Mouse (Mus musculus): ENCODE results near the gene Rilpl1. TPM values are rescaled to one million over a fixed set of nuclear protein-coding genes. Genes with fewer than 3 reads are reported as not detected.
A peak's percentile ranks its signal among the peaks of the same experiment; 100 is the strongest.
"Not testable (repeated sequence)": the region's sequence is repeated elsewhere in the genome, so short reads cannot be mapped to it uniquely, and the experiment has no call there.

Gene Rilpl1
- polyA plus RNA-seq, 1 experiment from 2014 or later = 28.3 TPM

DNA sequence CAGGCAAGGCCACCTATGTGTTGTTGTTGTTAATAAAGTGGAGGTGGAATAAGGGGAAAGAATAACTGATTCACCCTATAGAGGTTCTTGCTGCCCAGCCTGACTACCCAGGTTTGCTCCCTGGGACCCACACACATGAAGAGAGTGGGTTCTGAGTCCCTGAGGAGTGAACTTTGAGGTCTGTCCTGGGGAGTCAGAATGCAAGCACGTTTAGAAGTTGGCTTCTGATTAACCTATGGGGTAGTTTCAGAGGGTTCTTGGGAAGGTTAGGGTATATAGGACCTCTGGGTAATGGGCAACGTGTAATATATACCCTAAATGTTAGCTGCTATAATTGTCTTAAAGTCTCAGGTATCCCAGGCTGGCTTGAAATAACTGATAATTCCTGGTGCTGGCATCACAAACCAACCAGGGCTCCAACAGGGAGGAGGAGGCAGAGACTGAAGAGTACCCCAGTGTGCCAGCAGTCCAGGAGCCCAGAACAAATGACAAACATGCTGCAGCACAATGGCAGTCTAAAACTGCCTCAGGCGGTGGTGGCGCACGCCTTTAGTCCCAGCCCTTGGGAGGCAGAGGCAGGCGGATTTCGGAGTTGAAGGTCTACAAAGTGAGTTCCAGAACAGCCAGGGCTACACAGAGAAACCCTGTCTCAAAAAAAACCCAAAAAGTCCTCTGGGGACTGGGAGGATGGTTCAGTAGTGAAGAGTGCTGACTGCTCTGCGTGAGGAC lies 68.7 kb downstream of the Rilpl1 start:
- Histone ChIP-seq H3K4me1 (ENCODE audit: control insufficient read depth in 2 of 2, insufficient read depth in 2 of 2, low read length in 2 of 2) (no peaks in the 10 kb centered on the region), H3K36me3 (ENCODE audit: control insufficient read depth, insufficient read depth, low read length) (peaks cover 69% of the 10 kb centered on the region), H3K9me3 (ENCODE audit: control insufficient read depth, low read length) (no peaks in the 10 kb centered on the region), H3K27me3 (ENCODE audit: control insufficient read depth, insufficient read depth, low read length) (no peaks in the 10 kb centered on the region), H3K4me2 (ENCODE audit: low read length) (no peak overlapping the region), H3K27ac (replicated peaks in 1 of 2; ENCODE audit: control insufficient read depth in 1 of 2, insufficient read depth in 1 of 2, low read depth in 2 of 2, low read length in 2 of 2) (no peak overlapping the region), H3K9ac (ENCODE audit: low read length) (no peak overlapping the region), H3K4me3 (ENCODE audit: control insufficient read depth in 1 of 2, insufficient read depth in 1 of 2, low read depth in 1 of 2, low read length in 2 of 2) (no peak overlapping the region)
- 84% methylated on average over 8 of the region's 8 CpGs for WGBS
- ATAC-seq (ENCODE audit: insufficient number of reproducible peaks, insufficient read depth, low FRiP score, low read depth) = no peak

DNA sequence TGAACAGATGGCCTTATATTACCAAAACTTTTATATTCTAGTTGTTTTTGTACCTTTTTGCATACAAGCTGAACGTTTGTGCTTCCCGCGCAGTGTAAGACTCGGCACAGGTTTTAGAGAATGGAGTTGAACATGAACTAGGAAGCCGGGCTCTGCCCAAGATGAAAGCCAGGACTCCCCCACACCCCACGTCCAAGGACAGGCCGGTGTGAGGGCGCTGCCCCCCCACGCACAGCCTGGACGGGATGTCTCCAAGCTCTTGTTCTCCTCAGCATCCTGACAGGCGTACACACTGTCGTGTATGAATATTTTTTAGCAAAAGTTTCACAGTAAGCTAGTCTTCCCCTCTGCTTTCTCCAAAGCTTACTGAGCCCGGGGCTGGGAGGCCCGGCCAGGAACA lies 70.3 kb downstream of the Rilpl1 start:
- H3K4me3 ChIP-seq (ENCODE audit: control insufficient read depth in 1 of 2, insufficient read depth in 1 of 2, low read depth in 1 of 2, low read length in 2 of 2); H3K4me2 ChIP-seq (ENCODE audit: low read length); H3K9me3 ChIP-seq (ENCODE audit: control insufficient read depth, low read length); H3K4me1 ChIP-seq (ENCODE audit: control insufficient read depth in 2 of 2, insufficient read depth in 2 of 2, low read length in 2 of 2); ATAC-seq (ENCODE audit: insufficient number of reproducible peaks, insufficient read depth, low FRiP score, low read depth); H3K27ac ChIP-seq (replicated peaks in 1 of 2; ENCODE audit: control insufficient read depth in 1 of 2, insufficient read depth in 1 of 2, low read depth in 2 of 2, low read length in 2 of 2); H3K27me3 ChIP-seq (ENCODE audit: control insufficient read depth, insufficient read depth, low read length); H3K9ac ChIP-seq (ENCODE audit: low read length): not testable (repeated sequence)
- peaks cover 76% of the 10 kb centered on the region for H3K36me3 ChIP-seq (ENCODE audit: control insufficient read depth, insufficient read depth, low read length)
- 88% methylated on average over 14 of the region's 14 CpGs for WGBS

- ATAC-seq (ENCODE audit: insufficient number of reproducible peaks, insufficient read depth, low FRiP score, low read depth) = no peak
- no peak overlapping the region for H3K9ac ChIP-seq (ENCODE audit: low read length)
- H3K27me3 ChIP-seq (ENCODE audit: control insufficient read depth, insufficient read depth, low read length) = no peaks in the 10 kb centered on the region
- peaks cover 99% of the 10 kb centered on the region for H3K36me3 ChIP-seq (ENCODE audit: control insufficient read depth, insufficient read depth, low read length)
- H3K27ac ChIP-seq (replicated peaks in 1 of 2; ENCODE audit: control insufficient read depth in 1 of 2, insufficient read depth in 1 of 2, low read depth in 2 of 2, low read length in 2 of 2) = no peak overlapping the region
- H3K4me1 ChIP-seq (ENCODE audit: control insufficient read depth in 2 of 2, insufficient read depth in 2 of 2, low read length in 2 of 2) = peaks cover 8 to 13% of the 10 kb centered on the region in 2 experiments; a peak in 3 of 4 replicates
- no peak overlapping the region for H3K4me2 ChIP-seq (ENCODE audit: low read length)
- no peak overlapping the region for H3K4me3 ChIP-seq (ENCODE audit: control insufficient read depth in 1 of 2, insufficient read depth in 1 of 2, low read depth in 1 of 2, low read length in 2 of 2)
- no peaks in the 10 kb centered on the region for H3K9me3 ChIP-seq (ENCODE audit: control insufficient read depth, low read length)
- WGBS = 98% methylated on average over 6 of the region's 6 CpGs
These were observed 74.4 kb downstream of the Rilpl1 start for GRCm38 (mm10) chr5:124456762-124457161.

DNA sequence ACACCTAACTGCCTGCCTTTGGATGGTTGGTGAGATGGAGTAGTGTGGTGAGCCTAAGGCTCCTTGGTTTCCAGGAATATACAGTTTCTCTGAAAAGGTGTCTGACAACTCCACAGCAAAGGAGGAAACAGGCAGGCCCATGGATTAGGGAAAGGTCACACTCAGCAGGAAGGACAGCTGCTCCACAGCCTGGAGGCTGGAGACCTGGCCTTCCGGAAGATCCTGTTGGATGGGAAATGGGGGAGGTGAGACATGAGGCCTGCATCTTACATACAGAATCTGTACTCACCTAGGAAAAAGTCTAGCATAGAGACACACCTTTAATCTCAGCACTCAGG lies 77.1 kb downstream of the Rilpl1 start:
- ATAC-seq (ENCODE audit: insufficient number of reproducible peaks, insufficient read depth, low FRiP score, low read depth) = no peak
- H3K27ac ChIP-seq (replicated peaks in 1 of 2; ENCODE audit: control insufficient read depth in 1 of 2, insufficient read depth in 1 of 2, low read depth in 2 of 2, low read length in 2 of 2) = no peak overlapping the region

GRCm38 (mm10) chr5:124453339-124454081 lies 77.7 kb downstream of the Rilpl1 start:
- H3K9me3 ChIP-seq (ENCODE audit: control insufficient read depth, low read length) = no peaks in the 10 kb centered on the region
- peak overlapping the region; percentile 1 to 53; a peak in 2 of 4 replicates for H3K27ac ChIP-seq (replicated peaks in 1 of 2; ENCODE audit: control insufficient read depth in 1 of 2, insufficient read depth in 1 of 2, low read depth in 2 of 2, low read length in 2 of 2)
- no peaks in the 10 kb centered on the region for H3K27me3 ChIP-seq (ENCODE audit: control insufficient read depth, insufficient read depth, low read length)
- 75% methylated on average over 13 of the region's 13 CpGs for WGBS
- no peak overlapping the region for H3K4me2 ChIP-seq (ENCODE audit: low read length)
- ATAC-seq (ENCODE audit: insufficient number of reproducible peaks, insufficient read depth, low FRiP score, low read depth) = no peak; the same call in 1 of the 2 replicates
- peaks cover 12 to 26% of the 10 kb centered on the region in 2 experiments; a peak in 3 of 4 replicates for H3K4me1 ChIP-seq (ENCODE audit: control insufficient read depth in 2 of 2, insufficient read depth in 2 of 2, low read length in 2 of 2)
- peaks cover 100% of the 10 kb centered on the region for H3K36me3 ChIP-seq (ENCODE audit: control insufficient read depth, insufficient read depth, low read length)
- H3K4me3 ChIP-seq (ENCODE audit: control insufficient read depth in 1 of 2, insufficient read depth in 1 of 2, low read depth in 1 of 2, low read length in 2 of 2) = no peak overlapping the region
- peak overlapping the region; percentile 18; the same call in 1 of the 2 replicates for H3K9ac ChIP-seq (ENCODE audit: low read length)

More for the DNA sequence above, 77.1 kb downstream of the Rilpl1 start:
- no peaks in the 10 kb centered on the region for H3K27me3 ChIP-seq (ENCODE audit: control insufficient read depth, insufficient read depth, low read length)
- WGBS = 63% methylated on average over 1 of the region's 1 CpGs
- no peak overlapping the region for H3K4me3 ChIP-seq (ENCODE audit: control insufficient read depth in 1 of 2, insufficient read depth in 1 of 2, low read depth in 1 of 2, low read length in 2 of 2)
- peaks cover 100% of the 10 kb centered on the region for H3K36me3 ChIP-seq (ENCODE audit: control insufficient read depth, insufficient read depth, low read length)
- H3K9me3 ChIP-seq (ENCODE audit: control insufficient read depth, low read length) = no peaks in the 10 kb centered on the region
- no peak overlapping the region for H3K9ac ChIP-seq (ENCODE audit: low read length)
- no peak overlapping the region for H3K4me2 ChIP-seq (ENCODE audit: low read length)
- H3K4me1 ChIP-seq (ENCODE audit: control insufficient read depth in 2 of 2, insufficient read depth in 2 of 2, low read length in 2 of 2) = peaks cover 12 to 21% of the 10 kb centered on the region in 2 experiments; a peak in 3 of 4 replicates

GRCm38 (mm10) chr5:124452494-124453228 lies 78.5 kb downstream of the Rilpl1 start:
- H3K4me2 ChIP-seq (ENCODE audit: low read length) = no peak overlapping the region
- 0 out of 2 replicates have a peak overlapping the region, but pooled peaks have one; percentile 21 for H3K9ac ChIP-seq (ENCODE audit: low read length)
- peak overlapping the region; percentile 53 to 55; a peak in 3 of 4 replicates for H3K27ac ChIP-seq (replicated peaks in 1 of 2; ENCODE audit: control insufficient read depth in 1 of 2, insufficient read depth in 1 of 2, low read depth in 2 of 2, low read length in 2 of 2)
- WGBS = 64% methylated on average over 15 of the region's 15 CpGs
- peaks cover 100% of the 10 kb centered on the region for H3K36me3 ChIP-seq (ENCODE audit: control insufficient read depth, insufficient read depth, low read length)
- no peak overlapping the region for H3K4me3 ChIP-seq (ENCODE audit: control insufficient read depth in 1 of 2, insufficient read depth in 1 of 2, low read depth in 1 of 2, low read length in 2 of 2)
- H3K27me3 ChIP-seq (ENCODE audit: control insufficient read depth, insufficient read depth, low read length) = no peaks in the 10 kb centered on the region
- no peak; the same call in 1 of the 2 replicates for ATAC-seq (ENCODE audit: insufficient number of reproducible peaks, insufficient read depth, low FRiP score, low read depth)
- H3K9me3 ChIP-seq (ENCODE audit: control insufficient read depth, low read length) = no peaks in the 10 kb centered on the region
- peaks cover 12 to 28% of the 10 kb centered on the region in 2 experiments; a peak in 3 of 4 replicates for H3K4me1 ChIP-seq (ENCODE audit: control insufficient read depth in 2 of 2, insufficient read depth in 2 of 2, low read length in 2 of 2)

DNA sequence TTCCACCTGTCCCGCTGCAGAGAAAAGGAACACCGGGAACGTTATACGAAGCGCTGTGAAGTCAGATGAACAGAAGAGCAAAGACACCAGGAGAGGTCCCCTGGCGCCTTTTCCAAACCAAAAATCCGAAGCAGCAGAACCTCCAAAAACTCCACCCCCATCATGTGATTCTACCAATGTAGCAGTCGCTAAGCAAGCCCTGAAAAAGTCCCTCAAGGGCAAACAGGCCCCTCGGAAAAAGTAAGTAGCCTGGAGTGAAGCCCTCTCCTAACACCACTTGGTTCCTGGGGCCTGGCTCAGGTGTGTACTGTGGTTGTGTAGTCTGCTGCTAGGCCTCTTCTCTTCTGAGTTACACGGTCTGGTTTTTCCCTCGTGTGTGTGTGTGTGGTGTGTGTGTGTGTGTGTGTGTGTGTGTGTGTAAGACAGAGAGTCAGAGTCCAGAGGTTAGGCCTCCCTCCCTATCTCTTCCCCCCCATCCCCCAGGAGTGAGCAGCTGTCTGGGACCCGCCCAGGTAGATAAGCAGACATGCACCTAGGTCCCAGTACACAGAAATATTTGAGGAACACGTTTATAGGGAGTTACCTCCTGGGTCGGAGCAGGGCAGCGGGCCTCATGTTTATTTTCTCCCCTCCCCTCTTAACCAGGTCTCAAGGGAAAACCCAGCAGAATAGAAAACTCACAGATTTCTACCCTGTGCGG lies 80.4 kb downstream of the Rilpl1 start:
- ATAC-seq (ENCODE audit: insufficient number of reproducible peaks, insufficient read depth, low FRiP score, low read depth) = no peak
- peaks cover 18 to 36% of the 10 kb centered on the region in 2 experiments for H3K4me1 ChIP-seq (ENCODE audit: control insufficient read depth in 2 of 2, insufficient read depth in 2 of 2, low read length in 2 of 2)
- no peak overlapping the region for H3K9ac ChIP-seq (ENCODE audit: low read length)
- H3K4me2 ChIP-seq (ENCODE audit: low read length) = no peak overlapping the region
- WGBS = 78% methylated on average over 15 of the region's 16 CpGs
- H3K27ac ChIP-seq (replicated peaks in 1 of 2; ENCODE audit: control insufficient read depth in 1 of 2, insufficient read depth in 1 of 2, low read depth in 2 of 2, low read length in 2 of 2) = peak overlapping the region in 1 of 2 experiments; percentile 20; a peak in 1 of 4 replicates
- no peak overlapping the region for H3K4me3 ChIP-seq (ENCODE audit: control insufficient read depth in 1 of 2, insufficient read depth in 1 of 2, low read depth in 1 of 2, low read length in 2 of 2)
- no peaks in the 10 kb centered on the region for H3K27me3 ChIP-seq (ENCODE audit: control insufficient read depth, insufficient read depth, low read length)
- H3K9me3 ChIP-seq (ENCODE audit: control insufficient read depth, low read length) = no peaks in the 10 kb centered on the region
- peaks cover 90% of the 10 kb centered on the region for H3K36me3 ChIP-seq (ENCODE audit: control insufficient read depth, insufficient read depth, low read length)
